Mouse (Mus musculus) lung, postnatal 14 days (tissue): ENCODE data around the gene Tulp2.
"Not testable (repeated sequence)": the region's sequence is repeated elsewhere in the genome, so short reads cannot be mapped to it uniquely, and the experiment has no call there.

Experiments
- DNase-seq: peaks from one replicate; pipeline ENCODE4 v3.0.0; 2021

Tulp2 gene

GRCm38 (mm10) chr7:45460377-45460776, 21.3 kb upstream of the Tulp2 start:
- DNase-seq = no peak

GRCm38 (mm10) chr7:45460860-45461314, 20.8 kb upstream of the Tulp2 start:
- peak; percentile 72 for DNase-seq

DNA sequence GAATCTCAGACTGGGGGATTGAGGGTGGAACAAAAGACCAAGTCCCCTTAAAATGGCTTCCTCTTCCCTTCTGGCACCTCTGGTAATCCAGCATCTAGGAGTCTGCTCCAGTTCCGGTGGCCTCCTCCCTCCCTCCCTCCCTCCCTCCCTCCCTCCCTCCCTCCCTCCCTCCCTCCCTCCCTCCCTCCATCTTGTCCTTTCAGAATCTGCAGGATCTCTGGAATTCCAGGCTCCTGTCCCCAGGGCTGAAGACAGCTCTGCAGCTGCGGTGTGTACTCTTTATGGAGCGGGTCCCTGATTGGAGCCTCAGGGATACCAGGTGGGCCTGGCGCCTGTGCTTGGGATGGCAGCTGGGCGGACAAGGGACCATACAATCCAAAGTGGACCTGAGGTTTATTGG, 20.4 kb upstream of the Tulp2 start:
- DNase-seq = no peak

DNA sequence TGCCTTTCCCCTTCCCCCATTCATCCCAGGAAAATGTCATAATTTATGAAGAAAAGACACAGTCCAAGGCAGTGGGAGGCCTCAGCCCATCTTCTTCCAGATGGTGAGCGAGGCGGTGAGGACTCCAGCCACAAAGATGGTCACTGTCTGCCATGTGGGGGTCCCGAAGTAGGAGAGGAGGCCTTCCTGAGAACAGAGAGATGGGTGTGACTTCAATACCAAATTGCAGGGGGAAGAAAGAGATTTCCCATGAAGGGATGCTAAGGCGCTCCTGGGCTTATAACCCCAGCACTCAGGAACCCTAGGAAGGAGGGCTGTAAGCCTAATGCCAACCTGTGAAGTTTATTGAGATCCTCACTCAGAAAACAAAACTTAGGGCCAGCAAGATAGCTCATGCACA, 19.9 kb upstream of the Tulp2 start:
- DNase-seq = no peak

GRCm38 (mm10) chr7:45462325-45462724, 19.4 kb upstream of the Tulp2 start:
- DNase-seq = no peak

GRCm38 (mm10) chr7:45462868-45463267, 18.8 kb upstream of the Tulp2 start:
- DNase-seq = not testable (repeated sequence)

DNA sequence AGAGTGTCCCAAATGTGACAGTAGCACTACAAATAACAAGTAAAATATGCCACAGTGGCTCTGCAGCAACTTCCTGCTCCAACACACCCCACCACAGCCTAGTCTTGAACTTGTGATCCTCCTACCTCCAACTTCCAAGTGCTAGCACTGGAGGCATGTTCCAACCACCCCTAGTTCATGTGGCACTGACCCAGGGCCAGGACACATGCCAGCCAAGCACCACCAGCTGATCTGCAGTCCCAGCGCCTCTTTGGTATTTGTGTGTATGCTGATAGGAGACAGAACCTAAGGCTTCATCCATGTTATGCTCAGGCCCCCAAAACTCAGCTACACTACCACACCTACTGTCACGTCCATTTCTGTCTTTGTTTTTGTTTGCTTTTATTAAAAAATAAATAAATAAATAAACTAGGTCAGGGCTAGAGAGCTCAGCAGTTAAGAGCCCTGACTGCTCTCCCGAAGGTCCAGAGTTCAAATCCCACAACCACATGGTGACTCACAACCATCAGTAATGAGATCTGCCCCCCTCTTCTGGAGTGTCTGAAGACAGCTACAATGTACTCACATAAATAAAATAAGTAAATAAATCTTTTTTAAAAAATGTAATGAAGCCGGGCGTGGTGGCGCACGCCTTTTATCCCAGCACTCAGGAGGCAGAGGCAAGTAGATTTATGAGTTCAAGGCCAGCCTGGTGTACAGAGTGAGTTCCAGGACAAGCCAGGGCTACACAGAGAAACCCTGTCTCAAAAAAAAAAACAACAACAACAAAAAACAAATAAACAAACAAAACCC, 17.5 kb upstream of the Tulp2 start:
- no peak for DNase-seq

GRCm38 (mm10) chr7:45465112-45465511, 16.6 kb upstream of the Tulp2 start:
- DNase-seq = no peak

DNA sequence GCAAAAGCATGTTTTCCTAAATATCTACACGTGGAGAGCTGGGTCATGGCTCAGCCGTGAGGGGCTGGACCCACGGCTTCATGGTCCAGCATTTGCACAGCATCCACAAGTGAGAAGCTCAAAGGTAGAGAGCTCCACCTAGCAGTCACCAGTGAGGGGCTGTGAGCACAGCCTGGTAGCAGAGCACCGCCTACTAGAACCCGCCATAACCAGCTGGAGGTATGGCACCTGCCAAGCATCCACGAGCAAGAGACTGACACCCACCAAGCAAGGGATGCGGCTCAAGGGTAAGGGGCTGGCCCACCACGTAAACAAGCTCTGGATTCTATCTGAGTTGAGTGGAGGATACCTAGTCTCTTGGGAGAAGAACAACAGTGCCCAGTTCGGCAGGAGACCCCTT, 16.1 kb upstream of the Tulp2 start:
- no peak for DNase-seq

- peak; percentile 96 for DNase-seq
Observed at GRCm38 (mm10) chr7:45466283-45467089, 15.2 kb upstream of the Tulp2 start, which contains the start of gene Bax. TSS of gene Bax (minus strand) at chr7:45466898.

DNA sequence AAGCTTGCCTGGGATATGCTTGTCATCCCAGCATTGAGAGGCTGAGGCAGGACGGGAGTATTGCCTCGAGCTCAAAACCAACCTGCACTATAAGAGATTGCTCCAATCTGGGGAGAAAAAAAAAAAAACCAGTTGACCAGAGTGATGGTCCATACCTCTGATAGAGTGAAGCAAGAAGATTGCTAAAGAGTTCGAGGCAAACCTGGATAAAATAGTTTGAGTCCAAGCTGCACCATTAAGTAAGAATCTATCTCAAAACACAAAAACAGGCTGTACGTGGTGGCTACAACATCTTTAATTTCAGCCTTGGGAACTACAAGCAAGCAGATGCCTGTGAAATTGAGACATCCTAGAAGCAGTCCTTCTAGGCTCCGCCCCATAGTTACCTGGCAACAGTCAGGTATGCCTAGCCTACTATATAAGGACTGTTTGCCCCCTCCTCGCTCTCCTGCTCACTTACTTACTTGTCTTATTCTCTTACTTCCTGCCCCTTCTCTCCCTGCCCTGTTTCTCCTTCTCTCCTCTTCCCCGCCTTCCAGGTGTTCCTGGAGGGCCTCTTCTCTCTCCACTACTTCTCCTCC, 14.5 kb upstream of the Tulp2 start:
- DNase-seq = peak; percentile 43

DNA sequence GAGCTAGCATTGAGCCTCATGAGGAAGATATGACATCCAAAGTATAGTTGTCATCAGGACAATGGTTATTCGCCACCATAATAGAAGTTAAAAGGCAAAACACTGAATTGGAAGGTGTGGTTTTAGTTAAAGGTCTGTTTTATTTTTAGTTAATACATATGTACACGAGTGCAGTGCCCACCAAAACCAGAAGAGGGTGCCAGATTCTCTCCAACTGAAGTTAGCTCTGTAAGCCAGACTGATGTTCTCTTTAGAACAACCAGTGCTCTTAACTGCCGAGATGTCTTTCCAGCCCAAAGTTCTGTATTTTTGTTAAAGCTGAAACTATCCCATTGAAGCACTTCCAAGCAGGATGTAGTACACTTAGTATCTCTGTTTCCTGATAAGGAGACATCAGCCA, 10.8 kb upstream of the Tulp2 start:
- DNase-seq = peak; percentile 86

- peak; percentile 32 for DNase-seq
Observed at GRCm38 (mm10) chr7:45475291-45475969, 6.2 kb upstream of the Tulp2 start.

DNA sequence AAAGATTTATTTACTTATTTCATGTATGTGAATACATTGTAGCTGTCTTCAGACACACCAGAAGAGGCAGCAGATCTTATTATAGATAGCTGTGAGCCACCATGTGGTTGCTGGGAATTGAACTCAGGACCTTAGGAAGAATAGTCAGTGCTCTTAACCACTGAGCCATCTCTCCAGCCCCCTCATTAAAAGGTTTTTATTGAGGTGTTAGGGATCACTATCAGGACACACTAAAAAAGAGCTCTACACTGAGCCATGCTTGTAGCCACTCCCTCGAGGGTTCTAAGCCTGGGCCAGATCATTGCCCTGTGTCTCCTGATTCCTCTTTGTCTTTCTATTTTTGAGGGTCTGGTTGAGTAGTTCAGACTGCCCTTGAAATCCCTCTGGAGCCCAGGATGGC, 5.2 kb upstream of the Tulp2 start:
- DNase-seq = no peak

DNA sequence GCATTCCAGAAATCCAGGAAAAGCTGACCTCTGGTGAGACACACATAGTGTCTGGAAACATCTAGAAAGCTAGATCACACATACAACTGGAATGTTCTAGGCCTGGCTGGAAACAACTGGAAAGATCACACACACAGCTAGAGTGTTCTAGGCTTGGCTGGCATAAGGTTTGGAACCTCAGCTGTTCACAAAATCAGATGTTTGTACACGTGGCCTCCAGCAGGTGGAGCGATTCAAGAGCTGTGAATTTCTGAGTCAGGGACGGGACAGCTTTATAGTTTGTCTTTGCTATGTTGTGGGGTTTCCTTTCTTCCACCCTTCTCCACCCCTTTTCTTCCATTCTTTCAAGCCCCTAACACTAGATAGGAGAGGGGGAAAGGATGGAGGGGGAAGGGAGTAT, 4.7 kb upstream of the Tulp2 start:
- DNase-seq = peak; percentile 75

DNA sequence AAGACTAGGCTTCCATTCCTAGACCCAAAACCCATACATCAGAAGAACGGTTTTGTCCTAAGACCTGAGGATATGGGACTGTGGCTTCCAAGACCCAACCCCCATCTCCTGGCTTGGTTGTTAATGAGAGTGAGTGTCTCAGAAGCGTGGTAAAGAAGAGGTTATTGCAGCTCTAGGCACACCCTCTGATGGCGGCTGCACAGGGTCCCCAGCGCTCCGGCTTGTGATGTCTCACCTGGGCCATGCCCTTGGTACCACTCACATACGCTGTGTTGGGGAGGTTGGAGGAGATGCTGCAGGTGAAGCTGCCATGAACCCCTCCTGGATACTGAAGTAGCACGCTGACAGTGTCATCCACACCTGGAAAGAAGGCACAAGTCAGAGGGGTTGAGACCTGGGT, 2.9 kb upstream of the Tulp2 start:
- DNase-seq = no peak

DNA sequence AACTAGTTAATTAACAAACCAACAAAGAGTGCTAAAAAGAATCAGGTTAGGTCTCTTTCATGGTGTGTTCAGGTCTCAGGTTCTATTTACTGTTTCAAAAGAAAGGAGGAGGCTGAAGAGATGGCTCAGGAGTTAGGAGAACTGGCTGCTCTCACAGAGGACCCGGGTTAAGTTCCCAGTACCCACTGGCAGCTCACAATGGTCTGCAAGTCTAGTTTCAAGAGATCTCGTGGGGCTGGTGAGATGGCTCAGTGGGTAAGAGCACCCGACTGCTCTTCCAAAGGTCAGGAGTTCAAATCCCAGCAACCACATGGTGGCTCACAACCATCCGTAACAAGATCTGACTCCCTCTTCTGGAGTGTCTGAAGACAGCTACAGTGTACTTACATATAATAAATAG, 1.4 kb upstream of the Tulp2 start:
- not testable (repeated sequence) for DNase-seq

- no peak for DNase-seq
Observed at GRCm38 (mm10) chr7:45482166-45482565, 489 bp downstream of the Tulp2 start.

DNA sequence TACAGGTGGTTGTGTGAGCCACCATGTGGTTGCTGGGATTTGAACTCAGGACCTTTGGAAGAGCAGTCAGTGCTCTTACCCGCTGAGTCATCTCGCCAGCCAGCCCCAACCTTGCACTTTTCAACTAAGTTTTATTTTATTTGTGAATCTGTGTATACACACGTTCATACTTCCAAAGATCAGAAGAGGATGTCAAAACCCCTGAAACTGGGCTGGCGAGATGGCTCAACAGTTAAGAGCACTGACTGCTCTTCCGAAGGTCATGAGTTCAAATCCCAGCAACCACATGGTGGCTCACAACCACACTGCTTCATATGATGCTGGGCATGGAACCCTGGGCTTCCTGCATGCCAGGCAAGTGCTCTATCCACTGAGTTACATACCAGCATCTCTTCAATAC, 3.3 kb downstream of the Tulp2 start:
- not testable (repeated sequence) for DNase-seq

DNA sequence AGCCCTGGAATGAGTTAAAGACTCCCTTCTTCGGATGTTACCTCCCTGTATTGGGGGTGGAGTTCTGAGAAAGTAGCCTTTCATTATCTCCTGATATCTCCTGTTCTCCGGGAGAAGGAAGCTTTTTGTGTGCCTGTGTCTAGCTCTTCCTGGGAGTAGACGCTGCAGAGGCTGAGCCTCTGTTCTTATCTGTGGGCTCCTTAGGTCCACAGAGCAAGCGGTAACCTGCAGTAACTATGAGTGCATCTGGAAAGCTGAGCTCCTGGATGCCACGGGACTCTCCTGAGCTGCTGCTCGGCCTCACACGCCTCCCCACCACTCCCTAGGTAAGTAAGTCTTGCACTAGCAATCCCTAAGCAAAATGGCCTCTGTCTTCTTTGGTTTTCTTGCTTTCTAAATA, 4.5 kb downstream of the Tulp2 start:
- DNase-seq = no peak

- no peak for DNase-seq
Observed at GRCm38 (mm10) chr7:45486761-45487415, 5.2 kb downstream of the Tulp2 start, which contains the start of gene Gm45808. TSS of gene Gm45808 (minus strand) at chr7:45486811.

DNA sequence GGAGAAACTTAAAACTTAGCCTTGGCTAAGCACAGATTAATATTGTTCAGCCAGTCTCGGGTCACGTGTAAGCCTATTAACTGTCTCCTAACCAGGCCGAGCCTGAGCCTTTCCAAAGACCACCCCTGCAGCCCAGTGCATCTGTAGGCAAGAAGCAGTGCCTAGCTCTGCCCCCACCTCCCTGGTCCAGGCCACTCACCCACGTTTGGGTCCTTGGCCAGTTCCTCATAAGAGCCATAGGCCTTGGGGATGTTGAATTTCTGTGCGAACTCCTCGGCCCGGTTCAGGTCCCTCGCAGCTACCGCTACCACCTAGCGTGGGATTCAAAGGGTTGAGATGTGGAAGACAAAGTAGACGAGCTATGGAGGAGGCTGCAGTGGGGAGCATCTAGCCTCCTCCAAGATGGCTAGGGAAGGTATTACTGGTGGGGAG, 6.2 kb downstream of the Tulp2 start:
- DNase-seq = no peak
